Mouse (Mus musculus) midbrain, embryonic 13.5 days (tissue): ENCODE data around the gene Nr5a1. TPM values are rescaled to one million over a fixed set of nuclear protein-coding genes. Genes with fewer than 3 reads are reported as not detected.

Experiments
- ATAC-seq: fragments of 200-750 bp; cut with Nextera tagmentation; 2 replicates; pipeline ENCODE4 v1.8.0; 2017; ENCODE audit warnings: mild to moderate bottlenecking, moderate TSS enrichment, moderate library complexity
- H3K27ac ChIP-seq: fragments of 300-500 bp; sonication (generic); 2 replicates; pipeline ENCODE4 v1.5.1; 2015; ENCODE audit warnings: inconsistent platforms, mild to moderate bottlenecking, moderate library complexity
- H3K27me3 ChIP-seq: fragments of 300-500 bp; sonication (generic); 2 replicates; pipeline ENCODE4 v1.6.1; 2015; ENCODE audit warnings: mild to moderate bottlenecking, inconsistent platforms
- H3K36me3 ChIP-seq: fragments of 300-500 bp; sonication (generic); 2 replicates; pipeline ENCODE4 v1.6.1; 2015; ENCODE audit warnings: mild to moderate bottlenecking, inconsistent platforms
- H3K4me1 ChIP-seq: fragments of 300-500 bp; sonication (generic); replicated peaks from 2 replicates; pipeline ENCODE4 v1.6.1; 2015; ENCODE audit warnings: inconsistent platforms
- H3K4me2 ChIP-seq: fragments of 300-500 bp; sonication (generic); replicated peaks from 2 replicates; pipeline ENCODE4 v1.6.1; 2015; ENCODE audit warnings: moderate library complexity, mild to moderate bottlenecking, inconsistent platforms
- H3K4me3 ChIP-seq: fragments of 300-500 bp; sonication (generic); replicated peaks from 2 replicates; pipeline ENCODE4 v1.5.1; 2015; ENCODE audit warnings: mild to moderate bottlenecking, inconsistent platforms
- H3K9ac ChIP-seq: fragments of 300-500 bp; sonication (generic); replicated peaks from 2 replicates; pipeline ENCODE4 v1.6.1; 2015; ENCODE audit warnings: mild to moderate bottlenecking, inconsistent platforms
- H3K9me3 ChIP-seq: fragments of 300-500 bp; sonication (generic); 2 replicates; pipeline ENCODE4 v1.6.1; 2016; ENCODE audit warnings: mild to moderate bottlenecking, inconsistent platforms
- WGBS: fragments of 180-500 bp; shearing (Covaris S2); methylation state at CpG from one replicate; pipeline ENCODE4 v1.1.7; 2015; 5-methylcytosine and 5-hydroxymethylcytosine counted together
- polyA plus RNA-seq: library from polyadenylated mRNA; unstranded; fragments of >200 nt; fragmentation: Nextera tagmentation; extraction: Ambion mirVana; gene quantifications from 2 replicates; pipeline ENCODE4 v1.2.1, GENCODE M21; 2015

Gene Nr5a1
- polyA plus RNA-seq, 1 experiment from 2014 or later, result 0.77 TPM

DNA sequence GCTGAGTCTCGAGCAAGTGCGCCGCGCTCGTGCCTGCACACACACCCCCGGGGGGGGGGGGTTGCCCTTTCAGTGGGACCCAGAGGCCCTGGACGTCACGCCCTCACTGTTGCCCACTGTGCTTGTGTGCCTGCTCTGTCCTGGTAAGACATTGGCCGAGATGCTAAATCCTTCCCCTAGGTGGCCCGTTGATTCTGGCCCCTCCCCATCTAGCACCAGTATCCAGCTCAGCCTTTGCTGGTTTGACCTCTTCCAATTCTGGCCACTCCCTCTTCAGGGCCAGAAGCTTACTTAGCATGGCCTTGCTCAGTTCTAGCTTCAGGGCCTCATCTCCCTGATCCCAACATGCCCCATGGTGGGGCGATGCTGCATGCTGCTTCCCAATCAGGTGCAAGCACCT, 41.8 kb downstream of the Nr5a1 start:
- no peaks in the 10 kb centered on the region for H3K36me3 ChIP-seq
- 59% methylated on average over 11 of the region's 11 CpGs for WGBS
- peaks cover 4% of the 10 kb centered on the region; the same call in 1 of the 2 replicates for H3K4me1 ChIP-seq
- H3K4me2 ChIP-seq, result no peak overlapping the region
- no peak overlapping the region for H3K9ac ChIP-seq
- peaks cover 9% of the 10 kb centered on the region; the same call in 1 of the 2 replicates for H3K27me3 ChIP-seq
- no peak overlapping the region for H3K4me3 ChIP-seq
- no peaks in the 10 kb centered on the region for H3K9me3 ChIP-seq
- H3K27ac ChIP-seq, result no peak overlapping the region
- ATAC-seq, result no peak

- H3K4me2 ChIP-seq, result peak overlapping the region; percentile 17
- no peak overlapping the region for H3K4me3 ChIP-seq
- H3K4me1 ChIP-seq, result peaks cover 4% of the 10 kb centered on the region; the same call in 1 of the 2 replicates
- no peak overlapping the region for H3K9ac ChIP-seq
- H3K27me3 ChIP-seq, result peaks cover 9% of the 10 kb centered on the region; the same call in 1 of the 2 replicates
- no peak overlapping the region for H3K27ac ChIP-seq
- no peaks in the 10 kb centered on the region for H3K9me3 ChIP-seq
- no peaks in the 10 kb centered on the region for H3K36me3 ChIP-seq
- ATAC-seq, result peak; percentile 66
- WGBS, result 11% methylated on average over 17 of the region's 17 CpGs
Measured at GRCm38 (mm10) chr2:38668802-38669580, 45.4 kb downstream of the Nr5a1 start.

- Histone ChIP-seq H3K4me1 (peaks cover 5% of the 10 kb centered on the region; the same call in 1 of the 2 replicates), H3K4me2 (no peak overlapping the region), H3K9me3 (no peaks in the 10 kb centered on the region), H3K27me3 (peaks cover 15% of the 10 kb centered on the region), H3K27ac (no peak overlapping the region), H3K9ac (no peak overlapping the region), H3K36me3 (no peaks in the 10 kb centered on the region), H3K4me3 (no peak overlapping the region)
- WGBS, result 7% methylated on average over 1 of the region's 1 CpGs
- no peak for ATAC-seq
Measured at GRCm38 (mm10) chr2:38661398-38661797, 52.9 kb downstream of the Nr5a1 start.

DNA sequence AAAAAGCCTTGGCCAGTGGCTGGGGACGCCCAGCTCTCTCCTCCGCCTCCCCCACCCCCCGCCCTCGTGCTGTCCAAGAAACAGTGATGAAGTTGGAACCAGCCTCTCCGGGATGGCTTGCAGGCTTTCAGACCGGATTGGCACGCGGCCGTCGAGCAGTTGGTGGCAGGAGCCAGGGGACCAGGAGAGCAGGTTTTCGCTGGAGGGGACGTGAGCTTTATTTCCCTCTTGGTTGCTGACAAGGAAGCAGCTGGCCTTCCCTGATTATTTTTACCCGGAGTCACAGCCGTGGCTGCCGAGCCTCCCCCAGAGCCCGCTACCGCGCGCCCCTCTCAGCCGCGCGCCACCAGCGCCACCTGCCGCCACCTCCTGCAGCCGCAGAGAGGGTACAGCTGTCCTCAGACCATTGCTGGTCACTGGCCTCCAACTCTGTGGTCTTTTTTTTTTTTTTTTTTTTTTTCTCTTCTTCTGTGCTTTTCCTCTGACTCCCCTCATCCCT, 56.0 kb downstream of the Nr5a1 start:
- H3K9ac ChIP-seq, result peak overlapping the region; percentile 63
- peaks cover 5% of the 10 kb centered on the region; the same call in 1 of the 2 replicates for H3K4me1 ChIP-seq
- ATAC-seq, result peak; percentile 98
- under 1% methylated on average over 25 of the region's 25 CpGs for WGBS
- H3K4me3 ChIP-seq, result peak overlapping the region; percentile 40
- no peaks in the 10 kb centered on the region for H3K9me3 ChIP-seq
- peak overlapping the region; percentile 69 for H3K27ac ChIP-seq
- peaks cover 11% of the 10 kb centered on the region; the same call in 1 of the 2 replicates for H3K27me3 ChIP-seq
- peak overlapping the region; percentile 56 for H3K4me2 ChIP-seq
- H3K36me3 ChIP-seq, result no peaks in the 10 kb centered on the region

- Histone ChIP-seq H3K27me3 (peaks cover 12% of the 10 kb centered on the region; the same call in 1 of the 2 replicates), H3K9ac (no peak overlapping the region), H3K4me3 (no peak overlapping the region), H3K9me3 (no peaks in the 10 kb centered on the region), H3K36me3 (no peaks in the 10 kb centered on the region), H3K4me2 (no peak overlapping the region), H3K4me1 (peaks cover 5% of the 10 kb centered on the region; the same call in 1 of the 2 replicates), H3K27ac (no peak overlapping the region)
- no peak for ATAC-seq
- WGBS, result 80% methylated on average over 2 of the region's 2 CpGs
Measured at GRCm38 (mm10) chr2:38653694-38654093, 60.6 kb downstream of the Nr5a1 start.

DNA sequence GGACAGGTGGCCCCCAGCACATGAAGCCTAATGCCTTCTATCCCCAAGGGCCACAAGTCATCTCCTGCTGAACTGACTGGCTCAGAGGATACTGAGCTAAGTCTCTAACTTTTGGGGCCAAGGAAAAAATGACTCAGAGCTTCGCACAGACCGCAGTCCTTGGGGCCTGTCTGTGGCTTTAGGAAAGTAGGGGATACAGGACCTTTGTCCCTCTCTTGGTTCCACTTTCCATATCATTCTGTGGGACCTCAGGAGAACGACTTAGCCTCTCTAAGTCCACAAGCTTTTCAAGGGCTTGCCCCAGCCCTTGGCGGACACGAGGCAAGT, 61.1 kb downstream of the Nr5a1 start:
- Histone ChIP-seq H3K36me3 (no peaks in the 10 kb centered on the region), H3K27ac (no peak overlapping the region), H3K9me3 (no peaks in the 10 kb centered on the region; the same call in 1 of the 2 replicates), H3K4me2 (no peak overlapping the region), H3K4me3 (no peak overlapping the region), H3K9ac (no peak overlapping the region), H3K27me3 (peaks cover 12% of the 10 kb centered on the region; the same call in 1 of the 2 replicates), H3K4me1 (peaks cover 5% of the 10 kb centered on the region; the same call in 1 of the 2 replicates)
- no peak for ATAC-seq
- 90% methylated on average over 5 of the region's 5 CpGs for WGBS

- Histone ChIP-seq H3K4me3 (no peak overlapping the region), H3K9ac (no peak overlapping the region), H3K9me3 (no peaks in the 10 kb centered on the region; the same call in 1 of the 2 replicates), H3K4me1 (peaks cover 4% of the 10 kb centered on the region), H3K4me2 (no peak overlapping the region), H3K27ac (no peak overlapping the region), H3K36me3 (no peaks in the 10 kb centered on the region), H3K27me3 (peaks cover 12% of the 10 kb centered on the region; the same call in 1 of the 2 replicates)
- WGBS, result 73% methylated on average over 10 of the region's 10 CpGs
- ATAC-seq, result no peak
Measured at GRCm38 (mm10) chr2:38652565-38653292, 61.6 kb downstream of the Nr5a1 start.

GRCm38 (mm10) chr2:38652098-38652497, 62.2 kb downstream of the Nr5a1 start:
- Histone ChIP-seq H3K9ac (no peak overlapping the region), H3K27ac (no peak overlapping the region), H3K36me3 (no peaks in the 10 kb centered on the region), H3K9me3 (no peaks in the 10 kb centered on the region; the same call in 1 of the 2 replicates), H3K4me2 (no peak overlapping the region), H3K4me3 (no peak overlapping the region), H3K27me3 (peaks cover 8% of the 10 kb centered on the region; the same call in 1 of the 2 replicates), H3K4me1 (peaks cover 10% of the 10 kb centered on the region)
- ATAC-seq, result no peak
- WGBS, result 88% methylated on average over 7 of the region's 7 CpGs

- no peak for ATAC-seq
- Histone ChIP-seq H3K9me3 (no peaks in the 10 kb centered on the region; the same call in 1 of the 2 replicates), H3K27ac (no peak overlapping the region), H3K4me1 (peaks cover 13% of the 10 kb centered on the region), H3K9ac (no peak overlapping the region), H3K4me3 (no peak overlapping the region), H3K36me3 (no peaks in the 10 kb centered on the region), H3K4me2 (no peak overlapping the region), H3K27me3 (peaks cover 4% of the 10 kb centered on the region; the same call in 1 of the 2 replicates)
- 94% methylated on average over 1 of the region's 1 CpGs for WGBS
Measured at GRCm38 (mm10) chr2:38650340-38650739, 64.0 kb downstream of the Nr5a1 start.

GRCm38 (mm10) chr2:38647661-38648060, 66.7 kb downstream of the Nr5a1 start:
- no peaks in the 10 kb centered on the region for H3K27me3 ChIP-seq
- H3K4me1 ChIP-seq, result peaks cover 25% of the 10 kb centered on the region
- H3K4me3 ChIP-seq, result no peak overlapping the region
- H3K9me3 ChIP-seq, result no peaks in the 10 kb centered on the region; the same call in 1 of the 2 replicates
- 83% methylated on average over 7 of the region's 7 CpGs for WGBS
- H3K4me2 ChIP-seq, result no peak overlapping the region
- no peak overlapping the region for H3K9ac ChIP-seq
- ATAC-seq, result no peak; the same call in 1 of the 2 replicates
- H3K36me3 ChIP-seq, result no peaks in the 10 kb centered on the region
- H3K27ac ChIP-seq, result peak overlapping the region; percentile 67

- Histone ChIP-seq H3K9me3 (no peaks in the 10 kb centered on the region; the same call in 1 of the 2 replicates), H3K4me1 (peaks cover 29% of the 10 kb centered on the region), H3K9ac (0 out of 2 replicates have a peak overlapping the region, but pooled peaks have one; percentile 11), H3K36me3 (no peaks in the 10 kb centered on the region), H3K27me3 (no peaks in the 10 kb centered on the region), H3K4me3 (no peak overlapping the region), H3K4me2 (no peak overlapping the region; the same call in 1 of the 2 replicates), H3K27ac (peak overlapping the region; percentile 67)
- ATAC-seq, result peak; percentile 70
- 54% methylated on average over 8 of the region's 8 CpGs for WGBS
Measured at GRCm38 (mm10) chr2:38647201-38647606, 67.1 kb downstream of the Nr5a1 start.
